Mouse (Mus musculus) neural tube, postnatal 0 days (tissue): ENCODE data around the gene Olfr702. TPM values are rescaled to one million over a fixed set of nuclear protein-coding genes. Genes with fewer than 3 reads are reported as not detected.

Experiments used
- polyA plus RNA-seq: library from polyadenylated mRNA; unstranded; fragments of >200 nt; fragmentation: Nextera tagmentation; extraction: Ambion mirVana; gene quantifications from 2 replicates; pipeline ENCODE4 v1.2.1, GENCODE M21; 2015

Olfr702 gene
- polyA plus RNA-seq: not detected in 2 replicates

GRCm38 (mm10) chr7:106833793-106834192 lies at the start of gene Olfr702:
Olfr702 (minus strand) TSS chr7:106833893.

GRCm38 (mm10) chr7:106876791-106877190 lies 43.1 kb upstream of the Olfr702 start, which contains the start of gene Olfr705:
Olfr705 (minus strand) TSS chr7:106876891.

GRCm38 (mm10) chr7:106862885-106863284 lies 29.2 kb upstream of the Olfr702 start, which contains the start of gene Olfr704:
Olfr704 (plus strand) TSS chr7:106863185.

GRCm38 (mm10) chr7:106843060-106843459 lies 9.4 kb upstream of the Olfr702 start, which contains the start of gene Olfr703:
Olfr703 (plus strand) TSS chr7:106843360.

GRCm38 (mm10) chr7:106813829-106814228 lies 19.9 kb downstream of the Olfr702 start, which contains the start of gene Olfr701:
Olfr701 (plus strand) TSS chr7:106814129.

GRCm38 (mm10) chr7:106808734-106809133 lies 25.0 kb downstream of the Olfr702 start, which contains the start of gene Olfr700:
Olfr700 (minus strand) TSS chr7:106808834.

GRCm38 (mm10) chr7:106793098-106793497 lies 40.6 kb downstream of the Olfr702 start, which contains the start of gene Olfr699:
Olfr699 (minus strand) TSS chr7:106793198.

Other genes starting within 250 kb of the Olfr702 start
- gene Olfr693, start 153.3 kb downstream of the Olfr702 start, polyA plus RNA-seq: 0.05 TPM in 1 of 2 replicates, not detected in the other
- not detected in 2 replicates for gene Olfr694, start 142.1 kb downstream of the Olfr702 start, polyA plus RNA-seq
- not detected in 2 replicates for gene Olfr695, start 117.5 kb downstream of the Olfr702 start, polyA plus RNA-seq
- gene Olfr697, start 91.5 kb downstream of the Olfr702 start, polyA plus RNA-seq: not detected in 2 replicates
- gene Olfr698, start 78.5 kb downstream of the Olfr702 start, polyA plus RNA-seq: not detected in 2 replicates
- gene Olfr699, start 40.7 kb downstream of the Olfr702 start, polyA plus RNA-seq: not detected in 2 replicates
- gene Olfr700, start 25.1 kb downstream of the Olfr702 start, polyA plus RNA-seq: not detected in 2 replicates
- gene Olfr701, start 19.8 kb downstream of the Olfr702 start, polyA plus RNA-seq: not detected in 2 replicates
- not detected in 2 replicates for gene Olfr703, start 9.5 kb upstream of the Olfr702 start, polyA plus RNA-seq
- not detected in 2 replicates for gene Olfr704, start 29.3 kb upstream of the Olfr702 start, polyA plus RNA-seq
- not detected in 2 replicates for gene Olfr705, start 43.0 kb upstream of the Olfr702 start, polyA plus RNA-seq
- not detected in 2 replicates for gene Olfr706, start 54.3 kb upstream of the Olfr702 start, polyA plus RNA-seq
- gene Olfr707, start 67.3 kb upstream of the Olfr702 start, polyA plus RNA-seq: not detected in 2 replicates
- gene Olfr1532-ps1, start 74.1 kb upstream of the Olfr702 start, polyA plus RNA-seq: not detected in 2 replicates
- not detected in 2 replicates for gene Olfr709-ps1, start 98.3 kb upstream of the Olfr702 start, polyA plus RNA-seq
- gene Olfr710, start 114.4 kb upstream of the Olfr702 start, polyA plus RNA-seq: not detected in 2 replicates
- not detected in 2 replicates for gene Olfr6, start 130.0 kb upstream of the Olfr702 start, polyA plus RNA-seq
- gene Olfr711, start 141.6 kb upstream of the Olfr702 start, polyA plus RNA-seq: not detected in 2 replicates
- gene Olfr2, start 172.2 kb upstream of the Olfr702 start, polyA plus RNA-seq: not detected in 2 replicates
- gene Olfr713, start 197.3 kb upstream of the Olfr702 start, polyA plus RNA-seq: not detected in 2 replicates
- gene Olfr714, start 237.1 kb upstream of the Olfr702 start, polyA plus RNA-seq: not detected in 2 replicates